Mouse (Mus musculus) forebrain, embryonic 13.5 days (tissue): ENCODE data around the gene Pdzd2. TPM values are rescaled to one million over a fixed set of nuclear protein-coding genes. Genes with fewer than 3 reads are reported as not detected.

Experiments
- ATAC-seq: fragments of 200-750 bp; cut with Nextera tagmentation; 2 replicates; pipeline ENCODE4 v1.8.0; 2017
- H3K27ac ChIP-seq: fragments of 300-500 bp; sonication (generic); 2 replicates; pipeline ENCODE4 v1.5.1; 2015; ENCODE audit warnings: inconsistent platforms, mild to moderate bottlenecking, moderate library complexity
- H3K27me3 ChIP-seq: fragments of 300-500 bp; sonication (generic); 2 replicates; pipeline ENCODE4 v1.6.1; 2015; ENCODE audit warnings: mild to moderate bottlenecking, inconsistent platforms
- H3K36me3 ChIP-seq: fragments of 300-500 bp; sonication (generic); 2 replicates; pipeline ENCODE4 v1.6.1; 2015; ENCODE audit warnings: mild to moderate bottlenecking, inconsistent platforms; ENCODE audit not compliant: poor library complexity, severe bottlenecking
- H3K4me1 ChIP-seq: fragments of 300-500 bp; sonication (generic); 2 replicates; pipeline ENCODE4 v1.6.1; 2015; ENCODE audit warnings: inconsistent platforms
- H3K4me2 ChIP-seq: fragments of 300-500 bp; sonication (generic); 2 replicates; pipeline ENCODE4 v1.6.1; 2015; ENCODE audit warnings: inconsistent platforms, mild to moderate bottlenecking, moderate library complexity
- H3K4me3 ChIP-seq: fragments of 300-500 bp; sonication (generic); 2 replicates; pipeline ENCODE4 v1.5.1; 2015; ENCODE audit warnings: mild to moderate bottlenecking, inconsistent platforms
- H3K9ac ChIP-seq: fragments of 300-500 bp; sonication (generic); 2 replicates; pipeline ENCODE4 v1.6.1; 2015; ENCODE audit warnings: mild to moderate bottlenecking, inconsistent platforms
- H3K9me3 ChIP-seq: fragments of 300-500 bp; sonication (generic); replicated peaks from 2 replicates; pipeline ENCODE4 v1.6.1; 2016; ENCODE audit warnings: inconsistent platforms
- WGBS: fragments of 180-500 bp; shearing (Covaris S2); methylation state at CpG from one replicate; pipeline ENCODE4 v1.1.7; 2015; 5-methylcytosine and 5-hydroxymethylcytosine counted together
- polyA plus RNA-seq: library from polyadenylated mRNA; unstranded; fragments of >200 nt; fragmentation: Nextera tagmentation; extraction: Ambion mirVana; gene quantifications from 2 replicates; pipeline ENCODE4 v1.2.1, GENCODE M21; 2015

Gene Pdzd2
- polyA plus RNA-seq, 1 experiment from 2014 or later: 5.5 TPM

DNA sequence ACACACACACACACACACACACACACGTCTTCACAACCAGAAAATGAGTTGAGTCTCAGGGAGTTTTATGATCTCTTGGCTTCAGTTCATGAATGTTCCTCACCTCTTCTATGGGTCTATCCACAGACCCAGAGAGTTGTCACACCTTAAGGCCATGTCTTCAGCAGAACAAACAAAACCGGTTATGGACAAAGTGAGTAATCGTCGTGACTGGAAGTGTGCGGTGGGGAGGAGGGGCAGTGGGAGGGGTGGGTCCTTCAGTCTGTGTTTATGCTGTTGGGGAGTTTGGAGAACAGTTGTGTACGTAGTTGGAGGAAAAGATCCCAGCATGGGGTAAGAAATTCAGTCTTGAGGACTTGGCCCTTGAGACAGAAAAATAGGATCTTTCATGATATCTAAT, 342.7 kb downstream of the Pdzd2 start:
- WGBS: 88% methylated on average over 6 of the region's 6 CpGs
- ATAC-seq: no peak
- no peaks in the 10 kb centered on the region for H3K36me3 ChIP-seq

GRCm38 (mm10) chr15:12394758-12395157, 345.0 kb downstream of the Pdzd2 start:
- Histone ChIP-seq H3K4me1 (no peaks in the 10 kb centered on the region), H3K4me3 (no peak overlapping the region), H3K36me3 (no peaks in the 10 kb centered on the region), H3K4me2 (no peak overlapping the region), H3K27me3 (no peaks in the 10 kb centered on the region), H3K27ac (no peak overlapping the region), H3K9ac (no peak overlapping the region), H3K9me3 (no peaks in the 10 kb centered on the region)
- ATAC-seq: no peak
- WGBS: 94% methylated on average over 10 of the region's 10 CpGs

More for the DNA sequence above, 342.7 kb downstream of the Pdzd2 start:
- Histone ChIP-seq H3K9ac (no peak overlapping the region), H3K27ac (no peak overlapping the region), H3K9me3 (no peaks in the 10 kb centered on the region), H3K4me3 (no peak overlapping the region), H3K4me2 (no peak overlapping the region), H3K4me1 (no peaks in the 10 kb centered on the region), H3K27me3 (no peaks in the 10 kb centered on the region)

- 47% methylated on average over 15 of the region's 15 CpGs for WGBS
- Histone ChIP-seq H3K27ac (no peak overlapping the region), H3K4me1 (0 out of 2 replicates have a peak, but pooled peaks cover 7% of the 10 kb centered on the region), H3K4me2 (no peak overlapping the region), H3K27me3 (no peaks in the 10 kb centered on the region), H3K4me3 (no peak overlapping the region), H3K9me3 (no peaks in the 10 kb centered on the region), H3K9ac (no peak overlapping the region), H3K36me3 (no peaks in the 10 kb centered on the region)
- peak; percentile 51; the same call in 1 of the 2 replicates for ATAC-seq
Measured at GRCm38 (mm10) chr15:12388726-12389489, 350.8 kb downstream of the Pdzd2 start.

DNA sequence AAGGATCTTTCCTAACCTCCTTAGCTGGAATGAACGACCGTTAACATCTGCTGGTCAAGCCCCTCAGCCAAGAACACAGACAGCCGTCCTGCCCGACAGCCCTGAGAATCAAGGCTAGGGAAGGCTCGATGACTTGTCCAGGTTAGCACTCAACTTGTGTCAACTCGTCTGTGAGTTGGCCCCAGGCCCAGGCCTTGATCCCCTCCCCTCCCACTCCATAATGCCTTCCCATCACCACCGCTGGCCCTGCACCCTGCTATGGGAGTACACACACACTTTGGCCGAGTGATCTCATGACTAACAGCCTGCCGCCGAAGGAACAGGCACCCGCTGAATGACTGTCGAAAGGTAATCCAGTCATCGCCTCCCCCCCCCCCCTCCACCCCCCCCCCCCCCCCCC, 355.0 kb downstream of the Pdzd2 start:
- Histone ChIP-seq H3K4me1 (0 out of 2 replicates have a peak, but pooled peaks cover 7% of the 10 kb centered on the region), H3K4me2 (no peak overlapping the region), H3K36me3 (no peaks in the 10 kb centered on the region), H3K9me3 (no peaks in the 10 kb centered on the region), H3K27me3 (no peaks in the 10 kb centered on the region), H3K27ac (no peak overlapping the region), H3K4me3 (no peak overlapping the region), H3K9ac (no peak overlapping the region)
- ATAC-seq: no peak
- WGBS: 80% methylated on average over 13 of the region's 13 CpGs

GRCm38 (mm10) chr15:12380548-12380947, 359.2 kb downstream of the Pdzd2 start:
- Histone ChIP-seq H3K27ac (no peak overlapping the region), H3K4me3 (no peak overlapping the region), H3K4me1 (peaks cover 8% of the 10 kb centered on the region), H3K9me3 (no peaks in the 10 kb centered on the region), H3K4me2 (no peak overlapping the region), H3K9ac (no peak overlapping the region), H3K27me3 (no peaks in the 10 kb centered on the region; the same call in 1 of the 2 replicates), H3K36me3 (no peaks in the 10 kb centered on the region)
- no peak for ATAC-seq
- WGBS: 50% methylated on average over 5 of the region's 5 CpGs

DNA sequence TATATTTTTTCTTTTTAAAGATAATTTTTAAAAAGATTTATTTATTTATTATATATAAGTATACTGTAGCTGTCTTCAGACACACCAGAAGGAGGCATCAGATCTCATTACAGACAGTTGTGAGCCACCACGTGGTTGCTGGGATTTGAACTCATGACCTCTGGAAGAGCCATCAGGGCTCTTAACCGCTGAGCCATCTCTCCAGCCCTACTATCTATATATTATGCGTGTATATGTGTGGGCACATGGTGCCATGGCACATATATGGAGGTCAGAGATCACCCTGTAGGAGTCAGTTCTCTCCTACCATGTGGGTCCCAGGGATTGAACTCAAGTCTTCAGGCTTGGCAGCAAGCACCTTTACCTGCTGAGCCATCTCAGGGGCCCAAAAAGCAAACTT, 359.7 kb downstream of the Pdzd2 start:
- H3K27ac ChIP-seq: no peak overlapping the region
- H3K27me3 ChIP-seq: no peaks in the 10 kb centered on the region; the same call in 1 of the 2 replicates
- no peak overlapping the region for H3K4me2 ChIP-seq
- ATAC-seq: no peak
- peaks cover 13% of the 10 kb centered on the region for H3K4me1 ChIP-seq
- no peaks in the 10 kb centered on the region for H3K9me3 ChIP-seq
- no peak overlapping the region for H3K4me3 ChIP-seq
- 91% methylated on average over 3 of the region's 3 CpGs for WGBS
- no peaks in the 10 kb centered on the region for H3K36me3 ChIP-seq
- H3K9ac ChIP-seq: no peak overlapping the region

GRCm38 (mm10) chr15:12377800-12378199, 361.9 kb downstream of the Pdzd2 start:
- WGBS: 75% methylated on average over 10 of the region's 10 CpGs
- Histone ChIP-seq H3K4me2 (no peak overlapping the region), H3K9me3 (no peaks in the 10 kb centered on the region), H3K27ac (no peak overlapping the region), H3K4me1 (peaks cover 14% of the 10 kb centered on the region), H3K4me3 (no peak overlapping the region), H3K27me3 (no peaks in the 10 kb centered on the region; the same call in 1 of the 2 replicates), H3K36me3 (no peaks in the 10 kb centered on the region), H3K9ac (no peak overlapping the region)
- ATAC-seq: no peak

DNA sequence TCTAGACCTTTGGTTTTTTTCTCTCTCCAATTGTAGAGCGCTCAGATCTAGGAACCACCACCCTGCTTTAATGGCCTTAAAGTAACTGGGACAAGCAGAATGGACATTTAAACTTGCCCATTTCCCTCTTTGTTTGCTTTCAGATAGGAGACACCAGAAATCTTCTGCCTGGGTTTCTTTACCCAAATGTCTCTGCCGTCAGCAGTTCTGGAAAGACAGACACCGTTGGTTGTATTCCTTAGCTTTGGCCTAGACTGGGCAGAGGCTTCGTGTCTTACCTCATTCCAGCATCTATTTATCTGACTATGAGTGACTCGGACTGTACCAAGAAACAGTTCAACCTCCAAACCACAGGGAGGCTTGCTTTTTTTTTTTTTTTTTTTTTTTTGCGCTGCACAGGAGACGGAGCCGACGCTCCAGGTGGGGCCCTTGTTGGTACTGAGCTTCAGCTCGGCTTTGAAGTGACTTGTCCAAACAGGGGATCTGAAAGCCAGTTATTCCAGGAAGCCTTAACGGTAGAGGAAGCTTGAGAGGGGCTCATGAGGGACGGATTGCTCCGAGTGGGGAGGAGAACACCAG, 363.1 kb downstream of the Pdzd2 start:
- Histone ChIP-seq H3K9me3 (no peaks in the 10 kb centered on the region), H3K27ac (no peak overlapping the region), H3K36me3 (no peaks in the 10 kb centered on the region), H3K9ac (no peak overlapping the region), H3K27me3 (no peaks in the 10 kb centered on the region; the same call in 1 of the 2 replicates), H3K4me2 (no peak overlapping the region), H3K4me3 (no peak overlapping the region), H3K4me1 (peaks cover 14% of the 10 kb centered on the region)
- ATAC-seq: no peak
- WGBS: 47% methylated on average over 13 of the region's 13 CpGs

DNA sequence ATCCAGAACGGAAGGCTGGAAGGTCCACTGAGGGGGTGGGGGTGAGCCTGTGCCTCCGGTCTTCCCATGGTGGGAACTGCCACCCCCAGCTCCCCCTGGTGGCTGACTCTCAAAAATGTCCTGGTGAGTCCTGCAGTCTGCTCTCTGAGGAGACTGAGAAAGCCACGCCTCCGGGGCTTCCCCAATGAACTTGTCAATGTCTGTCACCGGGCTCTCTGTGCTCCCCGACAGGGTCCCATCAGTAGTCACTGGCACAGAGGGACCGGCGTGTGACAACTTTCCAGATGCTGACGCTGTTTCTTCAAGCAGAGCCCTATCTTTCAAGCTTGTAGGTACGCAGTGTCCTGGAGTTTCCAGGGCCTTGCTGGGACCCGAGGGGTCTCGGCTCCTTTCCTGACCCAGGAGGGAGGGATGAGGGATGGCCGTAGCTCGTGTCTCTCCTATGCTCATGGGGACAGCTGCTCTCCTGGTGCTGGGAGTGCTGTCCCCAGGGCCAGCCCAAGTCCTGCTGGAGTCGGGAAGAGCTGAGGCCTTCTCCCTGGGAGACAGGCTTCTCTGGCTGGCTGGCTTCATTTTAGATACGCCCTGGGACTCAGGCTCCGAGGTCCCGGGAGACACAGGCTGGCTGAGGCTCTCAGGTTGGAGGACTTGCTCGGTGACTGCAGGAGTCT, 363.9 kb downstream of the Pdzd2 start:
- Histone ChIP-seq H3K4me3 (peak overlapping the region; percentile 27), H3K9me3 (no peaks in the 10 kb centered on the region), H3K27ac (no peak overlapping the region), H3K9ac (peak overlapping the region; percentile 46), H3K4me1 (peaks cover 14% of the 10 kb centered on the region), H3K36me3 (no peaks in the 10 kb centered on the region), H3K27me3 (no peaks in the 10 kb centered on the region; the same call in 1 of the 2 replicates), H3K4me2 (peak overlapping the region; percentile 63)
- ATAC-seq: peak; percentile 79
- 3% methylated on average over 19 of the region's 19 CpGs for WGBS

GRCm38 (mm10) chr15:12374916-12375315, 364.8 kb downstream of the Pdzd2 start:
- Histone ChIP-seq H3K4me2 (peak overlapping the region; percentile 63), H3K4me1 (peaks cover 14% of the 10 kb centered on the region), H3K27me3 (no peaks in the 10 kb centered on the region; the same call in 1 of the 2 replicates), H3K9ac (0 out of 2 replicates have a peak overlapping the region, but pooled peaks have one; percentile 26), H3K27ac (no peak overlapping the region), H3K4me3 (peak overlapping the region; percentile 27), H3K9me3 (no peaks in the 10 kb centered on the region), H3K36me3 (no peaks in the 10 kb centered on the region)
- no peak for ATAC-seq
- WGBS: 63% methylated on average over 18 of the region's 18 CpGs

DNA sequence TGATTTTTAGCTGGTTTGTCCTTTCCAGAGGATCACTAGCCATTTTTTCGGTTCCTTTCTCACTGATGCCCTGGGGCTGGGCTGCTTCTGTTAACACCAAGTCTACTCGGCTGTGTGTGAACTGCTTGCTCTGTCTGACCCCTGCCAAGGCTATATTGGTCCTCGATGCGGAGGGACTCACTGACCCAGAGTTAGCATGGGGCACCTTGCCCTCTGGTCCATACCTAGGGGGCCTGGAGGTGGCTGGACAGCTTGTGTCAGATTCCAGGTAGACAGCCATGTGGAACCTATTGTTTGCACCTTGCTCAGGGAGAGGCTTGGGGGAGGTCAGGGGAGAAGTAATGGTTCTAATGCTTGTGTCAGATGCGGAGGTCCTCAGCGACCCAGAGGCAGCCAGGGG, 365.8 kb downstream of the Pdzd2 start:
- Histone ChIP-seq H3K4me2 (no peak overlapping the region), H3K9me3 (no peaks in the 10 kb centered on the region), H3K4me3 (no peak overlapping the region), H3K36me3 (no peaks in the 10 kb centered on the region), H3K9ac (no peak overlapping the region), H3K4me1 (peaks cover 14% of the 10 kb centered on the region), H3K27ac (no peak overlapping the region), H3K27me3 (no peaks in the 10 kb centered on the region; the same call in 1 of the 2 replicates)
- ATAC-seq: no peak
- 82% methylated on average over 6 of the region's 6 CpGs for WGBS

GRCm38 (mm10) chr15:12373496-12373895, 366.2 kb downstream of the Pdzd2 start:
- Histone ChIP-seq H3K36me3 (no peaks in the 10 kb centered on the region), H3K27ac (no peak overlapping the region), H3K27me3 (no peaks in the 10 kb centered on the region; the same call in 1 of the 2 replicates), H3K9me3 (no peaks in the 10 kb centered on the region), H3K4me3 (no peak overlapping the region), H3K9ac (no peak overlapping the region), H3K4me1 (peaks cover 14% of the 10 kb centered on the region), H3K4me2 (no peak overlapping the region)
- ATAC-seq: no peak
- WGBS: 83% methylated on average over 14 of the region's 14 CpGs
